Mouse (Mus musculus): ENCODE results near the gene Stx3.

The Stx3 gene

GRCm38 (mm10) chr19:11725915-11726314, 93.3 kb downstream of the Stx3 start:
- no peak for DNase-seq (ENCODE audit: low spot score in 2 of 2)

Data from spleen, postnatal 4 days (tissue).